Mouse (Mus musculus): ENCODE data around the gene Olfr323. TPM values are rescaled to one million over a fixed set of nuclear protein-coding genes. Genes with fewer than 3 reads are reported as not detected.

Olfr323 gene
- total and polyA plus RNA-seq, 3 experiments = not detected

GRCm38 (mm10) chr11:58618369-58618768 is 11.9 kb downstream of the Olfr323 start:
- no peak for DNase-seq (ENCODE audit: extremely low read depth)
- peaks cover 97% of the 10 kb centered on the region for H3K27me3 ChIP-seq (replicated peaks)
- no peaks in the 10 kb centered on the region for H3K9me3 ChIP-seq (replicated peaks; ENCODE audit: low read length)
- TF ChIP-seq USF2 (conservative IDR thresholded peaks at IDR 0.05; ENCODE audit: low read depth, low read length) (no peak), ZKSCAN1 (IDR thresholded peaks at IDR 0.05; ENCODE audit: borderline replicate concordance, low read depth, low read length) (no peak), IRF4 (IDR thresholded peaks at IDR 0.05; ENCODE audit: low read depth, low read length) (no peak), PAX5 (IDR thresholded peaks at IDR 0.05; ENCODE audit: low read length) (no peak), UBTF (IDR thresholded peaks at IDR 0.05; ENCODE audit: low read depth, low read length) (no peak), ZMIZ1 (IDR thresholded peaks at IDR 0.05; ENCODE audit: low read depth, low read length) (no peak), KAT2A (IDR thresholded peaks at IDR 0.05; ENCODE audit: insufficient replicate concordance, low read length) (no peak), RCOR1 (conservative IDR thresholded peaks at IDR 0.05; ENCODE audit: low read depth, low read length) (no peak), TBP (conservative IDR thresholded peaks at IDR 0.05; ENCODE audit: low read depth, low read length) (no peak), MAFK (IDR thresholded peaks at IDR 0.05; ENCODE audit: insufficient replicate concordance, low read length) (no peak), ZNF384 (IDR thresholded peaks at IDR 0.05; ENCODE audit: low read depth, low read length) (no peak), ELF1 (IDR thresholded peaks at IDR 0.05; ENCODE audit: low read depth, low read length) (no peak), BHLHE40 (IDR thresholded peaks at IDR 0.05; ENCODE audit: low read depth, low read length) (no peak), POLR2A (IDR thresholded peaks at IDR 0.05; ENCODE audit: low read depth, low read length) (no peak), JUN (IDR thresholded peaks at IDR 0.05; ENCODE audit: insufficient read depth, low read depth, low read length) (no peak), CHD1 (IDR thresholded peaks at IDR 0.05; ENCODE audit: low read depth, low read length) (no peak), MXI1 (IDR thresholded peaks at IDR 0.05; ENCODE audit: low read depth, low read length) (no peak), NRF1 (IDR thresholded peaks at IDR 0.05; ENCODE audit: low read depth, low read length) (no peak), HCFC1 (IDR thresholded peaks at IDR 0.05; ENCODE audit: low read depth, low read length) (no peak), MAZ (IDR thresholded peaks at IDR 0.05; ENCODE audit: low read depth, low read length) (no peak)
- H3K36me3 ChIP-seq (replicated peaks in 1 of 2; ENCODE audit: control insufficient read depth in 1 of 2, insufficient read depth in 1 of 2, low read length in 1 of 2) = no peaks in the 10 kb centered on the region
- H3K79me2 ChIP-seq (replicated peaks; ENCODE audit: control insufficient read depth, extremely low read depth, insufficient read depth, poor library complexity, severe bottlenecking) = no peaks in the 10 kb centered on the region
- H3K4me1 ChIP-seq (ENCODE audit: control insufficient read depth in 1 of 2, insufficient read depth in 2 of 2) = no peaks in the 10 kb centered on the region
- H3K4me3 ChIP-seq (replicated peaks in 1 of 3; ENCODE audit: low read depth in 2 of 3, low read length in 2 of 3, poor library complexity in 1 of 3) = no peak overlapping the region
- dilution Hi-C loops (cut with MboI; ENCODE audit: extremely low pct_ligation_motif_present, extremely low pct_unique_long_range_greater_than_20kb, low sequenced_read_pairs) (no loop called here), in situ Hi-C loops (cut with MboI; ENCODE audit: low pct_ligation_motif_present, low pct_unique_long_range_greater_than_20kb, low sequenced_read_pairs) (no loop called here)
- H3K27ac ChIP-seq (ENCODE audit: insufficient read depth, low read depth) = no peak overlapping the region
- H3K9ac ChIP-seq (ENCODE audit: insufficient read depth, low read depth) = no peak overlapping the region
- no peak overlapping the region; the same call in 1 of the 2 replicates for H3K4me2 ChIP-seq (ENCODE audit: insufficient read depth, low read depth, poor library complexity, severe bottlenecking)

GRCm38 (mm10) chr11:58615975-58616374 is 14.3 kb downstream of the Olfr323 start, which contains the start of gene 2210407C18Rik:
Gene 2210407C18Rik (minus strand): TSS chr11:58616075.
- in situ Hi-C loops (cut with MboI; ENCODE audit: low pct_ligation_motif_present, low pct_unique_long_range_greater_than_20kb, low sequenced_read_pairs) = no loop called here
- Histone ChIP-seq H3K36me3 (replicated peaks in 1 of 2; ENCODE audit: control insufficient read depth in 1 of 2, insufficient read depth in 1 of 2, low read length in 1 of 2) (no peaks in the 10 kb centered on the region), H3K9ac (ENCODE audit: insufficient read depth, low read depth) (no peak within 1 kb of the TSS), H3K9me3 (replicated peaks; ENCODE audit: low read length) (no peaks in the 10 kb centered on the region), H3K27me3 (replicated peaks) (peaks cover 96% of the 10 kb centered on the region), H3K4me3 (replicated peaks in 1 of 3; ENCODE audit: low read depth in 2 of 3, low read length in 2 of 3, poor library complexity in 1 of 3) (no peak within 1 kb of the TSS), H3K27ac (ENCODE audit: insufficient read depth, low read depth) (no peak within 1 kb of the TSS), H3K4me2 (ENCODE audit: insufficient read depth, low read depth, poor library complexity, severe bottlenecking) (no peak within 1 kb of the TSS), H3K79me2 (replicated peaks; ENCODE audit: control insufficient read depth, extremely low read depth, insufficient read depth, poor library complexity, severe bottlenecking) (no peaks in the 10 kb centered on the region), H3K4me1 (ENCODE audit: control insufficient read depth in 1 of 2, insufficient read depth in 2 of 2) (no peaks in the 10 kb centered on the region)
- TF ChIP-seq POLR2A (IDR thresholded peaks at IDR 0.05; ENCODE audit: low read depth, low read length) = no peak
- no peak for TF ChIP-seq ELF1 (IDR thresholded peaks at IDR 0.05; ENCODE audit: low read depth, low read length)
- TF ChIP-seq IRF4 (IDR thresholded peaks at IDR 0.05; ENCODE audit: low read depth, low read length) = no peak
- TF ChIP-seq USF1 (IDR thresholded peaks at IDR 0.05; ENCODE audit: low read depth, low read length) = no peak
- no peak for TF ChIP-seq TBP (conservative IDR thresholded peaks at IDR 0.05; ENCODE audit: low read depth, low read length)
- no peak for TF ChIP-seq PAX5 (IDR thresholded peaks at IDR 0.05; ENCODE audit: low read length)
- no peak for TF ChIP-seq JUND (conservative IDR thresholded peaks at IDR 0.05; ENCODE audit: low read depth, low read length)
- no peak for TF ChIP-seq UBTF (IDR thresholded peaks at IDR 0.05; ENCODE audit: low read depth, low read length)
- no peak for DNase-seq (ENCODE audit: extremely low read depth)
- dilution Hi-C loops (cut with MboI; ENCODE audit: extremely low pct_ligation_motif_present, extremely low pct_unique_long_range_greater_than_20kb, low sequenced_read_pairs) = no loop called here

All from CH12.LX (cell line).